Mouse (Mus musculus): ENCODE measurements around the gene Wdsub1. TPM values are rescaled to one million over a fixed set of nuclear protein-coding genes. Genes with fewer than 3 reads are reported as not detected.
"Not testable (repeated sequence)": the region's sequence is repeated elsewhere in the genome, so short reads cannot be mapped to it uniquely, and the experiment has no call there.

Gene Wdsub1
- polyA plus RNA-seq, 1 experiment from 2014 or later, result 41.2 TPM

DNA sequence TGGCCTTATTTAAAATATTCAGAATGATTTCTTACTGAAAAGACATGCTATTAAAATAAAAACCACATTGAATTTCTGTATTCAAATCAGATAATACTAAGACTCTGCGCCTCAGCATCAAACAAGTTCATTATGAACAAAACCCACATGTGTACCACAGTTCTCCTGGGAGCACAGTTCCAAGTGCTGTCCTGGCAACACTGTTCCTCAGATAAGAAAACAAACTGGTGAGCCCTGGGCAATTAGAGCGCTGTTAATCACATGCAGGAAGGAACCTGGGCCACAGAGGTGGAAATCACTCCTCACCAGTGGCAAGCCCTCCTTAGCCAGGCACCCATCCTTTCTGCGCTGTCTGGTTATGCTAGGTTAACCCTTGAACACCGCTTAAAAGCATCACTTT, 5.1 kb downstream of the Wdsub1 start:
- Histone ChIP-seq H3K36me3 (peaks cover 14% of the 10 kb centered on the region; the same call in 1 of the 2 replicates), H3K27me3 (no peaks in the 10 kb centered on the region), H3K4me2 (no peak overlapping the region), H3K4me1 (peaks cover 8% of the 10 kb centered on the region; the same call in 1 of the 2 replicates), H3K9ac (no peak overlapping the region), H3K4me3 (replicated peaks) (no peak overlapping the region), H3K9me3 (replicated peaks) (no peaks in the 10 kb centered on the region), H3K27ac (no peak overlapping the region)
- no peak for ATAC-seq (replicated peaks; ENCODE audit: low FRiP score)
- WGBS, result 81% methylated on average over 4 of the region's 4 CpGs

DNA sequence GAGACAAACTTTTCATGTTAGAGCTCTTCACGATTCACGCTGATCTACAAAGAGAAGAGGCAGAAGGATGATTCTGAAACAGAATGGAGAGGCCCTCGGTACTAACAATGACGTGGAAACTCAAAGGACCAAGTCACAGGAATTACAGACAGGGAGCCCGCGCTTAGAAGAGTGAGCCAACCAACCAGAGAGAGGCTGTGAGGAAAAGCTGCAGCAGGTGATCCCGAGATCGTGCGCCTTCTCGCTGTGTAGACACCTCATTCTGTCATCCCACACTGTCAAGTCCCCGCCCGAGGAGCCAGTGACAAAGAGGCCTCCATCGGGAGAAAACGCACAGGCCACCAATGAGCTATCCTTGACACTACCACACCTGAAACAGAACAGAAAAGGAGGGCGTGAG, 5.9 kb downstream of the Wdsub1 start:
- no peaks in the 10 kb centered on the region for H3K27me3 ChIP-seq
- 95% methylated on average over 15 of the region's 15 CpGs for WGBS
- peaks cover 5% of the 10 kb centered on the region; the same call in 1 of the 2 replicates for H3K4me1 ChIP-seq
- ATAC-seq (replicated peaks; ENCODE audit: low FRiP score), result no peak
- H3K9me3 ChIP-seq (replicated peaks), result no peaks in the 10 kb centered on the region
- peaks cover 23% of the 10 kb centered on the region; the same call in 1 of the 2 replicates for H3K36me3 ChIP-seq
- no peak overlapping the region for H3K4me3 ChIP-seq (replicated peaks)
- H3K4me2 ChIP-seq, result no peak overlapping the region
- H3K9ac ChIP-seq, result no peak overlapping the region
- no peak overlapping the region for H3K27ac ChIP-seq

DNA sequence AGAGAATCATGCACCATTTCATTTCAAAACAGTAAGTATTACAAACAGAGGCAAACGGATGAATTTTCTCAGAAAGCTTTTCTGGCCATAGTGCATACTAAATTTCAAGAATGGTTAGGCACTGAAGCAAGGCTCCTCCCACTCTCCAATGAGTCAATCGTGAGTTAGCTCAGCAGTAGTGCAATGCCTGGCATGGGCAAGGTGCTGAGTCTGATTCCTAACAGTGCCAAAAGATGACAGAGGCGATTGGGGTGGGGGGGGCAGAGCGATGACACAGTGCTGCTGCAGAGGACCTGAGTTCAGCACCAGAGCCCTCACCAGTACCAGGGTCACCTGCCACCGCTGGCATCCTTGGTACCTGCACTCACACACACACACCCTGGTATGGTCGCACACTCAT, 11.9 kb downstream of the Wdsub1 start:
- Histone ChIP-seq H3K36me3 (peaks cover 30% of the 10 kb centered on the region; the same call in 1 of the 2 replicates), H3K27me3 (no peaks in the 10 kb centered on the region), H3K4me3 (replicated peaks) (no peak overlapping the region), H3K9me3 (replicated peaks) (no peaks in the 10 kb centered on the region), H3K9ac (no peak overlapping the region), H3K4me1 (no peaks in the 10 kb centered on the region), H3K4me2 (no peak overlapping the region), H3K27ac (no peak overlapping the region)
- no peak for ATAC-seq (replicated peaks; ENCODE audit: low FRiP score)
- WGBS, result 86% methylated on average over 6 of the region's 6 CpGs

DNA sequence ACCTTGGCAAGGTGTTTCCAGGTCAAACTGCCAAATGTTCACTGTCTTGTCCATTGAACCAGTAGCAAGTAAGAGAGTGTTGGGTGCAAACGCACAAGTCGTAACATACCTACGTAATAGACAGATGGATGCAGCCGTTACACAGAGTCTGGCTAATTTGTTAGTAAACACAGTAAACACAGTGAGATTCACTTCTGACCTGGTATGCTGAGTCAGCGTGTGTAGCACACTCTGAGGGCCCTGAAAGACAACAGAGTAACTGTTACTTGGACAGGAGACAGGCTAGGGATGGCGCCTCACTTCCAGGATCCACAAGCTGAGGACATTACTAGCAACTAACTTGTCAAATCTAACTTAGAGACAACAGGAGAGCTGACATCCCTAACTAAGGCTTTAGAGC, 19.8 kb downstream of the Wdsub1 start:
- no peak for ATAC-seq (replicated peaks; ENCODE audit: low FRiP score)
- 87% methylated on average over 6 of the region's 6 CpGs for WGBS

DNA sequence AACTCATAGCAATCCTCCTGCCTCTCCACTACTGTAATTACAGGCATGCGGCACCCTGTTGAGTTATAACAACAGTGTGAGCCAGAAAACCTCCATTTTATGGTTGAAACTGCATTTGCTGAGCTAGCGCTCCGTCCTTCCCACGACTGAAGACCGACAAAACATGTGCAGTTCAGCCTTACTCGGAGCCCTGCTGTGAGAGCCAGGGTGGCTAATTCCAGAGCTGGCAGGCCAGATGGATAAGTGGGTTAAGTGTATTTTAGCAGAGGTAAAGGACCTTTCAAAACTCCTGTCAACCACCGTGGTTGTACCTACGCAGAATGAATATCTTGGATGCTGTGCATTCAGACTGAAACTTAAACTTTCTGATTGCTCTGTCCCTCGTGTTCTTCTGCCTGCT, 28.0 kb downstream of the Wdsub1 start:
- no peak overlapping the region for H3K4me2 ChIP-seq
- no peak overlapping the region for H3K27ac ChIP-seq
- 79% methylated on average over 9 of the region's 9 CpGs for WGBS
- H3K4me1 ChIP-seq, result no peaks in the 10 kb centered on the region
- H3K36me3 ChIP-seq, result peaks cover 41% of the 10 kb centered on the region
- no peaks in the 10 kb centered on the region for H3K27me3 ChIP-seq
- no peak overlapping the region for H3K4me3 ChIP-seq (replicated peaks)
- no peak overlapping the region for H3K9ac ChIP-seq
- no peaks in the 10 kb centered on the region for H3K9me3 ChIP-seq (replicated peaks)
- no peak for ATAC-seq (replicated peaks; ENCODE audit: low FRiP score)

More for the DNA sequence above, 19.8 kb downstream of the Wdsub1 start:
- no peak overlapping the region for H3K27ac ChIP-seq
- no peak overlapping the region for H3K4me3 ChIP-seq (replicated peaks)
- no peak overlapping the region for H3K4me2 ChIP-seq
- no peak overlapping the region for H3K9ac ChIP-seq
- H3K27me3 ChIP-seq, result no peaks in the 10 kb centered on the region
- H3K36me3 ChIP-seq, result peaks cover 32% of the 10 kb centered on the region
- H3K9me3 ChIP-seq (replicated peaks), result no peaks in the 10 kb centered on the region
- H3K4me1 ChIP-seq, result no peaks in the 10 kb centered on the region

DNA sequence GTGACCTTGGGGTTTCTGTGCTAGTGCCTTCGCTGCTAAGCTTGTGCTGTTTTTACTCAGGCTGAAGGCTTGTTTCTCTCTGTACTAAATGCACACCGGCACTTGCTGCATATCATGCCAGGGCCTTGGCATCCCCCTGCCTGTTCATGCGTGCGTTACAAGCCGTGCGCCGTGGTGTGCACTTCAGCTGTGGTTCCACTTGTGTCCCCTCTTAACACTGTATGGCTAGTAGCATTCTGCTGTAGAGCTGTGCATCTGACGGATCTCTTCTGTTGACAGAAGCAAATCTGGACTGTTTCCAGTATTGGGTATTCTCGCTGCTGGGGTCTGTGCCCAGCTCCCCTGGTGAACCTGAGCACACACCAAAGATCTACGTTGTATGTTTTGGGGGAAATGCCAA, 28.8 kb downstream of the Wdsub1 start:
- Histone ChIP-seq H3K27ac (no peak overlapping the region), H3K36me3 (peaks cover 38% of the 10 kb centered on the region), H3K9ac (no peak overlapping the region), H3K9me3 (replicated peaks) (no peaks in the 10 kb centered on the region), H3K4me3 (replicated peaks) (no peak overlapping the region), H3K4me2 (no peak overlapping the region), H3K27me3 (no peaks in the 10 kb centered on the region), H3K4me1 (no peaks in the 10 kb centered on the region)
- ATAC-seq (replicated peaks; ENCODE audit: low FRiP score), result no peak
- 94% methylated on average over 10 of the region's 10 CpGs for WGBS

DNA sequence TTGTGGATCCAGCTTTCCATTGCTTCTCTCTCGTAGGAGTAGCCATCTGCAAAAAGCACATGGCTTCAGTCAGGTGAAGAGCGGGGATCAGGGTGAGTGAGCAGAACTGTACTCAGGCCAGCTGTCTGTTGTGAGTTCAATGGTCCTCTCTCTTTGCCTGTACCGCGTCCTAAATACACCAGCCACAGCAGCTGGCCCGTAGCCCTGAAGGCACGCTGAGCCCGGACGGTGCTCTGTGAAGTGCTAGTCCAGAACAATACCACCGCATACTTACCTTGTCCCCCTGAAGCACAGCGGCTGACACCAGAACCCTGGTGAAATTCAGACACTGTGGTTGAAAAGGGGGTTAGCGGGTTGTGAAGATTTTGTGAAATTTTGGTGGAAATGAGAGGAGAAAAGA, 29.5 kb downstream of the Wdsub1 start:
- H3K4me3 ChIP-seq (replicated peaks), result no peak overlapping the region
- no peak overlapping the region for H3K27ac ChIP-seq
- H3K27me3 ChIP-seq, result no peaks in the 10 kb centered on the region
- ATAC-seq (replicated peaks; ENCODE audit: low FRiP score), result no peak
- WGBS, result 82% methylated on average over 11 of the region's 11 CpGs
- no peak overlapping the region for H3K9ac ChIP-seq
- no peaks in the 10 kb centered on the region for H3K4me1 ChIP-seq
- H3K9me3 ChIP-seq (replicated peaks), result no peaks in the 10 kb centered on the region
- no peak overlapping the region for H3K4me2 ChIP-seq
- H3K36me3 ChIP-seq, result peaks cover 32% of the 10 kb centered on the region

DNA sequence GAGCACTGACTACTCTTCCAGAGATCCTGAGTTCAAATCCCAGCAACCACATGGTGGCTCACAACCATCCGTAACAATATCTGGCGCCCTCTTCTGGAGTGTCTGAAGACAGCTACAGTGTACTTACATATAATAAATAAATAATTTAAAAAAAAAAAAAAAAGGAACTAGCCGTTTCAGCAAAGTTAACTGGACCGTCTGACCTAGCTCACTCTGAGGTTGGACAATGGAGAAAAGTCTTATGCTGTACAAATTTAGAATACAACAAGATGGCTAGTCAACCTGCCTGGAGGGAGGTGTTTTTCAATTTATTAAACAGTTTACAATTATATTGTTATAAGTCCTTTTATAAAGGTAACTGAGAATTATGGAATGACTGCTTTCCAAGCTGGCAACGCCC, 30.5 kb downstream of the Wdsub1 start:
- peaks cover 22% of the 10 kb centered on the region for H3K36me3 ChIP-seq
- WGBS, result 89% methylated on average over 4 of the region's 5 CpGs
- H3K4me3 ChIP-seq (replicated peaks); ATAC-seq (replicated peaks; ENCODE audit: low FRiP score); H3K4me1 ChIP-seq; H3K27ac ChIP-seq; H3K4me2 ChIP-seq; H3K9ac ChIP-seq; H3K9me3 ChIP-seq (replicated peaks); H3K27me3 ChIP-seq: not testable (repeated sequence)

DNA sequence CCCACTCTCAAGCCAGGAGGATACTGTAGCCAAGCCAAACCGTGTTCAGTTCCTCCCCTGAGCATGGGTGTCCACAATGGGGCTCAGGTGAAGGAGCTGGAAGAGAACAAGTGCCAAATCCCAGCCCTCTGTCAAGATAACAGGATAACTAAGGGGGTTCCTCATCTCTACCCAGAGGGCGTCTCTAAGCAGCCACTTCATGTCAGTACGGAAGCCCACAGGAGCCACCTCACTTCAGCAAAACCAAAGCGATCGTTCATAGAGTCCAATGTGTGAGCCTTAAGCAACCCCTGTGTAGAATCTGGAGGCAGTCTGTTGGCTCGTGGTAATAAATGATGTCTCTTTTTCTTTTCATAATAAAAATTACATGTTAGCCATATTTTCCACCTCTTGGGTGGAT, 38.5 kb downstream of the Wdsub1 start:
- Histone ChIP-seq H3K4me2 (no peak overlapping the region), H3K4me1 (peaks cover 12% of the 10 kb centered on the region), H3K9ac (no peak overlapping the region), H3K27me3 (no peaks in the 10 kb centered on the region), H3K9me3 (replicated peaks) (no peaks in the 10 kb centered on the region), H3K27ac (no peak overlapping the region), H3K4me3 (replicated peaks) (no peak overlapping the region), H3K36me3 (peaks cover 75% of the 10 kb centered on the region)
- 93% methylated on average over 6 of the region's 6 CpGs for WGBS
- no peak for ATAC-seq (replicated peaks; ENCODE audit: low FRiP score)

DNA sequence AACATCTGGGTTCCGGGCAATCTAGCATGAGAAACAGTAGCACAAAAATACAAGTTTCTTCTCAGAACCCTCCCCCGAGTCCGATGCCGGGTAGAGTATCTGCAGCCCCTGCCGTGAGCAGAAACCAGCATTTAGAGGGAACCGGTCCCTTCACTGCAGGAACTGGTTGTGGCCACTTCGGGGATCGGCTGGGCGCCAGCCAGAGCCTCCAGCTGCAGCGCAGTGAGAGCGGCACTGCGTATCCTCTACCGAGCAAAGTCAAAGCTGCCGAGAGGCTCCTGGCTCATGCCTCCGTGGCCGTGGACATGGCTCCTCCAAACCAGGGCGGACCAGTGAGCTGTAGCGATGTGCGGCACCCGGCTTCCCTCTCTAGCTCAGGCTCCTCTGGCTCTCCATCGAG, 39.2 kb downstream of the Wdsub1 start:
- WGBS, result 86% methylated on average over 21 of the region's 21 CpGs
- Histone ChIP-seq H3K9me3 (replicated peaks) (no peaks in the 10 kb centered on the region), H3K4me3 (replicated peaks) (no peak overlapping the region), H3K27ac (no peak overlapping the region), H3K9ac (no peak overlapping the region), H3K4me1 (peaks cover 12% of the 10 kb centered on the region), H3K27me3 (no peaks in the 10 kb centered on the region), H3K4me2 (no peak overlapping the region), H3K36me3 (peaks cover 82% of the 10 kb centered on the region)
- no peak for ATAC-seq (replicated peaks; ENCODE audit: low FRiP score)

DNA sequence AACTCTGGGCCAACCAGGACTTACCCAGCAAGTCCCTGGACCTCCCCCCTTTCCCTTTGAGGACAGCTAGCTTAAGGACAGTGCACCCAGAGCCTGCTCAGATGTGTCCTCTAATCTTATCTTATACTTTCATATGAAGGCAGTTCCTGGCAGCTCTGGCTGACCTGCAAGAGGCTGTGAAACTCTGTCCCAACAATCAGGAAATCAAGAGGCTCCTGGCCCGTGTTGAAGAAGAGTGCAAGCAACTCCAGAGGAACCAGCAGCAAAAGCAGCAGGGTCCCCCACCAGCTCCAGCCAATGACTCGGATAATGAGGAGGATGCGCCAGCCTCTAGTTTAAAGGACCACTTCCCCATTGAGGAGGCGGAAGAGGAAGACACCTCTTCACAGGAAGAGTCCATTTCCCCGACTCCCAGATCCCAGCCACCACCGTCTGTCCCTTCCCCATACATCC, 39.8 kb downstream of the Wdsub1 start:
- Histone ChIP-seq H3K9me3 (replicated peaks) (no peaks in the 10 kb centered on the region), H3K4me3 (replicated peaks) (no peak overlapping the region), H3K27ac (no peak overlapping the region; the same call in 1 of the 2 replicates), H3K27me3 (no peaks in the 10 kb centered on the region), H3K36me3 (peaks cover 88% of the 10 kb centered on the region), H3K9ac (no peak overlapping the region), H3K4me2 (no peak overlapping the region), H3K4me1 (peaks cover 12% of the 10 kb centered on the region)
- 83% methylated on average over 6 of the region's 6 CpGs for WGBS
- no peak for ATAC-seq (replicated peaks; ENCODE audit: low FRiP score)

DNA sequence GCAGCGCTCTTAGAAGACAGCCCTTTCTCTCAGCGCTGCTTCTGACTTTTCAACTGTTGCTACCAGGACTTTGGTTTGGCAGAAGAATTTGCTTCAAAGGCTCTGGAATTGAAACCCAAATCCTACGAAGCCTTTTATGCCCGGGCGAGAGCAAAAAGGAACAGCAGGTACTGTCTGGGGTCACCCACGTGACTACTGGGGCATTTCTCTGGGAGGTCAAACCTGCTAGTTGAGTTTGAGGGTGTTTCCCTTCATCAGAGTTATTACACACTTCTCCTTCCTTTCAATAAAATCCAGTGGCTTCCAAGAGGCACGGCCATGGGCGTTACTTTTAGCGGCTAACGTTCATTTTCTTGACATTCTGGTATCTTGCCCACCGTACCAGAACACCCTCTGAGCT, 40.4 kb downstream of the Wdsub1 start:
- Histone ChIP-seq H3K36me3 (peaks cover 94% of the 10 kb centered on the region), H3K9me3 (replicated peaks) (no peaks in the 10 kb centered on the region), H3K9ac (no peak overlapping the region), H3K4me1 (peaks cover 12% of the 10 kb centered on the region), H3K4me2 (no peak overlapping the region), H3K27ac (peak overlapping the region; percentile 73), H3K27me3 (no peaks in the 10 kb centered on the region), H3K4me3 (replicated peaks) (no peak overlapping the region)
- WGBS, result 71% methylated on average over 11 of the region's 11 CpGs
- ATAC-seq (replicated peaks; ENCODE audit: low FRiP score), result no peak

DNA sequence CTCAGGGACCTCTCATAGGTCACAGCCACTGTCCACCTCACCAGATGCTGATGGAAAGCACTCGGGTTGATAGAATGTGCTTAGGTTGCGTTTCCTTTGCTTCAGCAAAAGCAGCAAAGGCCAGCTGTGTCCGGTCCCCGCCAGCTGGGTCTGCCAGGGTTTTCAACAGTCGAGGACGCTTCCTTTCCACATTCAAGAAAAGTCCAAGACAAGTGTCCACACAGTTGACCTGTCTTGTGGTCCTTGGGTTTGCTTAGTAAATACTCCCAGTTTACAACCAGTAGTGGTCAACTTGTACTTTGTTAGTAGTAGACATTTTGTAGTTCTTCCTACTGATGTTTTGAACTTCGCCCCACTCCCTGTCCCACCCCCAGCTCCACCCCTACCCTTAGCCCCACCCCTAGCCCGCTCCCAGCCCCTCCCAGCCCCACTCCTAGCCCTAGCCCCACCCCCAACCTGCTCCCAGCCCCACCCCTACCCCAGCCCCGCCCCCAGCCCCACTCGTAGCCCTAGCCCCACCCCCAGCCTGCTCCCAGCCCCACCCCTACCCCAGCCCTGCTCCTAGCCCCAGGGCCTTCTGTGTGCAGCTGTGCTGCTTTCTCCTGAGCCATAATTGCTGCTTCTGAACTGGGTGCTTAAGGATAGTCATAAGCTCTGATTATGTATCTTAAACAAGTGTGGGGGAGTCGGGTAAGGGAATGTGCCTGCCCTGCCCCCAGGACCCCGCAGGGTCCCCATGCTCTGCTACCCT, 41.0 kb downstream of the Wdsub1 start:
- WGBS, result 61% methylated on average over 11 of the region's 12 CpGs
- Histone ChIP-seq H3K36me3 (peaks cover 95% of the 10 kb centered on the region), H3K9ac (no peak overlapping the region), H3K4me2 (no peak overlapping the region), H3K27ac (peak overlapping the region; percentile 73), H3K9me3 (replicated peaks) (no peaks in the 10 kb centered on the region), H3K27me3 (no peaks in the 10 kb centered on the region), H3K4me3 (replicated peaks) (no peak overlapping the region), H3K4me1 (peaks cover 12% of the 10 kb centered on the region)
- peak; percentile 74 for ATAC-seq (replicated peaks; ENCODE audit: low FRiP score)
